Mouse (Mus musculus) limb, embryonic 10.5 days (tissue): ENCODE data around the gene Ube2v1. TPM values are rescaled to one million over a fixed set of nuclear protein-coding genes. Genes with fewer than 3 reads are reported as not detected.
"Not testable (repeated sequence)": the region's sequence is repeated elsewhere in the genome, so short reads cannot be mapped to it uniquely, and the experiment has no call there.

Experiments used
- DNase-seq: peaks from one replicate; pipeline ENCODE4 v3.0.0-alpha.2; 2017; ENCODE audit warnings: low spot score
- H3K27ac ChIP-seq: fragments of 300-500 bp; sonication (generic); 2 replicates; pipeline ENCODE4 v1.5.1; 2016; ENCODE audit warnings: mild to moderate bottlenecking
- H3K27me3 ChIP-seq: fragments of 300-500 bp; sonication (generic); 2 replicates; pipeline ENCODE4 v1.6.1; 2016; ENCODE audit warnings: low read depth, mild to moderate bottlenecking; ENCODE audit not compliant: poor library complexity, severe bottlenecking
- H3K36me3 ChIP-seq: fragments of 300-500 bp; sonication (generic); 2 replicates; pipeline ENCODE4 v1.6.1; 2016; ENCODE audit warnings: mild to moderate bottlenecking, moderate library complexity
- H3K4me1 ChIP-seq: fragments of 300-500 bp; sonication (generic); 2 replicates; pipeline ENCODE4 v1.6.1; 2016
- H3K4me3 ChIP-seq: fragments of 300-500 bp; sonication (generic); 2 replicates; pipeline ENCODE4 v1.5.1; 2016; ENCODE audit warnings: mild to moderate bottlenecking, moderate library complexity
- H3K9me3 ChIP-seq: fragments of 300-500 bp; sonication (generic); replicated peaks from 2 replicates; pipeline ENCODE4 v1.6.1; 2016; ENCODE audit warnings: mild to moderate bottlenecking
- WGBS: fragments of 180-500 bp; shearing (Covaris S2); methylation state at CpG from one replicate; pipeline ENCODE4 v1.1.7; 2016; 5-methylcytosine and 5-hydroxymethylcytosine counted together
- polyA plus RNA-seq: library from polyadenylated mRNA; unstranded; fragments of >200 nt; fragmentation: Nextera tagmentation; extraction: Ambion mirVana; gene quantifications from 2 replicates; pipeline ENCODE4 v1.2.1, GENCODE M21; 2016

Gene Ube2v1
- polyA plus RNA-seq, 1 experiment from 2014 or later: 375 TPM

DNA sequence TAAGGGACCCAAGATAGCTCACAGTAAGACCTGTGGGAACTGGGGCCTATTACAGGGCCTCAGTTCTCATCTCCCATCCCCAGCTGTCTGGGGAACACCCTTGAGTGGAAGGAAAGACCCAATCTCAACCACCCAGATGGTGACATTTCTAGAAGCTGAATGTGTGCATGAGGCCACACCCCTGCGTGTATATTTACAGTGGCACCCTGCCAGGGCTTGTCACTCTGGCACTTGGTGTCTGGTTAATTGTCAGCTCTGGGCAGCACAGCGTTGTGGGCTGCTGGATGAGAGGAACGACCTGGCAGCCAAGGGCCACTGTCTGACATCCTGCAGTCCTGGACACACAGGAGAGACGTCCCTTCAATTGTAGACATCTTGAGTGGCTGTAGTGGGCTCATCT is 3.0 kb downstream of the Ube2v1 start:
- DNase-seq: no peak
- H3K9me3 ChIP-seq: no peaks in the 10 kb centered on the region
- peaks cover 40% of the 10 kb centered on the region for H3K36me3 ChIP-seq
- 90% methylated on average over 4 of the region's 4 CpGs for WGBS
- no peak overlapping the region for H3K27ac ChIP-seq
- no peaks in the 10 kb centered on the region for H3K27me3 ChIP-seq
- no peak overlapping the region for H3K4me3 ChIP-seq
- H3K4me1 ChIP-seq: peaks cover 47% of the 10 kb centered on the region

DNA sequence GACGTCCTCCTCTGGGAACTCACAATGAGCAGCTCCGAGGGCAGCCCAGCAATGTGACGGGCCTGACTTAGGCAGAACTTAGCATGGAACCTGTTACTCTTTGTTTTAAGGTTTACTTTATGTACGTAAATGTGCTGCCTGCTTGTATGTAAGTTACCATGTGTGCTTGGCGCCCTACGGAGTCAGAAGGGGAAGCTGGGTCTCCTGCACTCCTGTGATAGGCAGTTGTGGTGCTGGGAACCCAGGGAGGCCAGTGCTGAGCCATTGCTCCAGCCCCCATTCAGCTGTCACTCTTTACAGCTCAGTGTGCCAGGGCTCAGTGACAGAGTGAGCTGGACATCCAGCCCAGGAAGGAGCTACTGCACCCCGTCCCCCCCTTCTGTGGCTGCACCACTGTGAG is 4.9 kb downstream of the Ube2v1 start:
- peaks cover 38% of the 10 kb centered on the region for H3K4me1 ChIP-seq
- H3K36me3 ChIP-seq: peaks cover 52% of the 10 kb centered on the region
- H3K27me3 ChIP-seq: no peaks in the 10 kb centered on the region
- H3K4me3 ChIP-seq: no peak overlapping the region
- no peak overlapping the region for H3K27ac ChIP-seq
- H3K9me3 ChIP-seq: no peaks in the 10 kb centered on the region
- DNase-seq: no peak
- 89% methylated on average over 7 of the region's 7 CpGs for WGBS

DNA sequence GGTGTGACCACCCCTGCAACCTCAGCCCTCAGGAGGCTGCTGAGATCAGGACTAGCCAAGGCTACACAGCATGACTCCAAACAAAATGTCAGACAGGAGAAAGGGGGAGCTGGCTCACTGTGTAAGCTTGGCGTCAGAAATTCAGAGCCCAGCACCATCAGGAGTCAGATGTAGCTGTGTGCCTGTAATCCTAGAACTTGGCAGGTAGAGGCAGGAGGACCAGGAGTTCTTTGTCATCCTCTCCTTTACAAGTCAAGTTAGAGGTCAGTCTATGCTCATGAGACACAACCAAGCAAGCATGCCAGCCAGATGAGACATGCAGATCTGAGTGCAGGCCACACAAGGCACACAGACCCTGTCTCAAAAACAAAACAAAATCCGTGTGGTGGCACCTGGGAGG is 6.2 kb downstream of the Ube2v1 start:
- peaks cover 63% of the 10 kb centered on the region for H3K36me3 ChIP-seq
- no peaks in the 10 kb centered on the region for H3K27me3 ChIP-seq
- DNase-seq: no peak
- no peak overlapping the region for H3K27ac ChIP-seq
- WGBS: 49% methylated on average over 2 of the region's 2 CpGs
- H3K4me3 ChIP-seq: no peak overlapping the region
- H3K9me3 ChIP-seq: no peaks in the 10 kb centered on the region
- H3K4me1 ChIP-seq: peaks cover 39% of the 10 kb centered on the region

DNA sequence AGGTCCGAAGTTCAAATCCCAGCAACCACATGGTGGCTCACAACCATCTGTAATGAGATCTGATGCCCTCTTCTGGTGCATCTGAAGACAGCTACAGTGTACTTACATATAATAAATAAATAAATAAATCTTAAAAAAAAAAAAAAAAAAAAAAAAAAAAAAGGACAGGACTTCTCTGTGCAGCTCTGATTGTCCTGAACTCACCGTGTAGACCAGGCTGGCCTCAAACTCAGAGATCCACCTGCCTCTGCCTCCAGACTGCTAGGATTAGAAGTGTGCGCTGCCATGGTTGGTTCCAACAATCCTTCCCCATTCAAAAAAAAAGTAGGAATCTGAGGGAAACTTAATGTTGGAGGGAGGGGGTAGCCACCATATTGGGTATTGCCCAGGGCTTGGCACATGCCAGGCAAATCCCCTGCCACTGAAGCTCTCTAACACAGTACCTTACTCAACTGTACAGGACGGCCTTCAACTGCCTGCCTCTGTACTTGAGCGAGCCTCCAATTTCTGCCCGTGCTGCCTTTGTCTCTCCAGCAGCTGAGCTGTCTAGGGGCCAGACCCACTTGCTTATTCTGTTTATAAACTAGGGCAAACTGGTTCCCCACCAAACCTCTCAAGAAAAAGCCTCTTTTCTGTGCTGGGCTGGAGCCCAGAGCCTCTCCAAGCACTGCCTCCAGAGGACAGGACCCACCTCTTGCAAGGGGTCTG is 7.4 kb downstream of the Ube2v1 start:
- no peak for DNase-seq
- peaks cover 28% of the 10 kb centered on the region for H3K4me1 ChIP-seq
- peaks cover 60% of the 10 kb centered on the region for H3K36me3 ChIP-seq
- no peaks in the 10 kb centered on the region for H3K27me3 ChIP-seq
- WGBS: 93% methylated on average over 6 of the region's 6 CpGs
- no peak overlapping the region for H3K27ac ChIP-seq
- H3K4me3 ChIP-seq: no peak overlapping the region
- H3K9me3 ChIP-seq: no peaks in the 10 kb centered on the region

DNA sequence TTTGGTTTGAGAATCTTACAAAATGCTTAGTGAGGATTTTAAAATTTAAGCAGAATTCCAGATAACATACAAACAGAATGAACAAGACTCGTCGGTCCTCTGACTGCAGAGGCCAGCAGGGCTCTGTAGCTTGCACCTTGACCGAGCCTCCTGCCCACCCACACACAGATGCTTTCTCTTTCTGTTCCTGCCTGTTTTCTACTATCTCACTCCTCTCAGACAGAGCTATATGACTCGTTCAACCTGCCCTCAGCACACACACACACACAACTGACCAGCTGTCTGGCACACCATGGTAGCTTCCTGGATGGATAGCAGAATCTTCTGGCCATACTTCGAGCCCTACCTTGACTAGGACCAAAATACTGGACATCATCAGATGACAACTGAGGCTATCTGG is 8.9 kb downstream of the Ube2v1 start:
- H3K9me3 ChIP-seq: no peaks in the 10 kb centered on the region
- WGBS: 88% methylated on average over 5 of the region's 5 CpGs
- H3K27ac ChIP-seq: no peak overlapping the region
- no peak for DNase-seq
- peaks cover 57% of the 10 kb centered on the region for H3K36me3 ChIP-seq
- peaks cover 20% of the 10 kb centered on the region for H3K4me1 ChIP-seq
- H3K27me3 ChIP-seq: no peaks in the 10 kb centered on the region
- no peak overlapping the region for H3K4me3 ChIP-seq

DNA sequence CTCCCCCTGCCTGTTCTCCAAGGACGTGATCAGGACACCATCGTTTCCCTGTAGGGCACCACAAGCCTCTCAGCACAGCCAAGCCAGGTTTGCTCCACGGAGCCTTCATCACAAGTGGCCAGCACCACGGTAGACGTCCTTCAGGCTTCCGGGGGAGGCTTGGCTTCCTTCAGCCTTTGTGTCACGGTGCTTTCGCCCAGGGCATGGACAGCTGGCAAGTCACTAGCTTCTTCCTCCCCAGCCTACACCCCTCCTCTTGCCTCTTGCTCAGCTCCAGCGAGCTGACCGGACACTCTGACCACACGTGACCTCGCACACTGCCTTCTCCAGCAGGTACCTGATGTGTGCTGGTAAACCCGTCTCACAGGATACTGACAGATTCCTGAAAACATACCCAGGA is 9.5 kb downstream of the Ube2v1 start:
- H3K27me3 ChIP-seq: no peaks in the 10 kb centered on the region
- no peaks in the 10 kb centered on the region for H3K9me3 ChIP-seq
- H3K36me3 ChIP-seq: peaks cover 57% of the 10 kb centered on the region
- DNase-seq: no peak
- peaks cover 17% of the 10 kb centered on the region for H3K4me1 ChIP-seq
- WGBS: 89% methylated on average over 13 of the region's 13 CpGs
- H3K27ac ChIP-seq: no peak overlapping the region
- H3K4me3 ChIP-seq: no peak overlapping the region

DNA sequence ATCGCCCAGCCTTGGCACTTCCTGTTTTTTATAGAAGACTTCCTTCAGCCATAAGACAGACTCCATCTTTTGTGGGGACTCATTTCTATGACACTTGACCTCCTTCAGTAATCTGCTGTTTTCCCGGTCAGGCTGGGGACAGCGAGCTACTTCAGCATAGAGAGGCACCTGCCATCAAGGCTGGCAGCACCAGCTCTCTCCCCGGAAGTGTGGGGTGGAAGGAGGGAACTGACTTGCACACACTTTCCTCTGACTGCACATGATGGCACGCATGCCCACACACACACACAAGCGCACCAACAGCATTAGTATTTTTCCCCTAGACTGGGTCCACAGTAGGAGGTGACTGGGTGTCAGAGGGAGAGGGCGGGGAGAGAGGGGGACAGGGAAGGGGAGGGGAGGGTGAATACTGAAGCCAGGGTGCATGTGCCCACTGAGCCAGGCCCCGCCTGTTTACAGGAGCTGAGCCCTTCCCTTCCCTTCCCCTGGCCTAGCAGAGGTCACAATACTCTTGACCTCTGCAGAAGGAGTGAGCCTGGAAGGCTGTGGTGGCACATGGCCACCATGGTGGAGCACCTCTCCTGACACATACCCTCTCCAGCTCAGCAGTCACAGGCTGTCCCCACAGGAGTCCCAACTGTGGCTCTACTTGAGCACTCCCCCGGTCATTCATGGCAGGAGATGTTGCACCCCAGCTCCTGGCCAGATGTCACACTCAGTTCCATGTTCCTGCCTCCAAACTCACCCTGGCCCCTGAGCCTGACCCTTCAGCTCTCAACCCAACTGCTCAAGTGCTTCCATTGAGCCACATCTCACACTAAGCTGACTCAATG is 10.4 kb downstream of the Ube2v1 start:
- peaks cover 58% of the 10 kb centered on the region for H3K36me3 ChIP-seq
- DNase-seq: no peak
- no peaks in the 10 kb centered on the region for H3K27me3 ChIP-seq
- no peaks in the 10 kb centered on the region for H3K9me3 ChIP-seq
- H3K4me1 ChIP-seq: peaks cover 14% of the 10 kb centered on the region
- H3K4me3 ChIP-seq: no peak overlapping the region
- 84% methylated on average over 9 of the region's 9 CpGs for WGBS
- no peak overlapping the region for H3K27ac ChIP-seq

DNA sequence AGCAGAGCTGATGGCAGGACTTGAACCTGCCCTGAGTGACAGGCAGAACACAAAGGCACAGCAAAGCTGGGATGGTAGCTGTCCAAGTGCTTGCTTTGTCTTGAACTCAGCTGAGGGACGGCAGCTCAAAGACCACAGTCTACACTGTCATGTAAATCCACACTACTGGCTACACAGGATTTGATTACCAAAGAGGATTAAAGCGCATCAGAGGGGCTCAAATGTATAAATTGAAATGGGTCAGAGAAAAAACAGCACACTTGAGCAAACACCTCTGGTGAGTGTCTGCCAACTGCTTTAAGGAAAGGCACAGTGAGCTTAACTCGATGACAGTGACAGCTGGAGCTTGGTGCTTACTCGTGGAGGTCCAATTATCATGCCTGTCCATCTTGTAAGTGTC is 14.4 kb downstream of the Ube2v1 start:
- Histone ChIP-seq H3K9me3 (no peaks in the 10 kb centered on the region), H3K4me1 (peaks cover 13% of the 10 kb centered on the region), H3K4me3 (no peak overlapping the region), H3K27ac (no peak overlapping the region), H3K27me3 (no peaks in the 10 kb centered on the region), H3K36me3 (peaks cover 84% of the 10 kb centered on the region)
- WGBS: 81% methylated on average over 4 of the region's 4 CpGs
- no peak for DNase-seq

DNA sequence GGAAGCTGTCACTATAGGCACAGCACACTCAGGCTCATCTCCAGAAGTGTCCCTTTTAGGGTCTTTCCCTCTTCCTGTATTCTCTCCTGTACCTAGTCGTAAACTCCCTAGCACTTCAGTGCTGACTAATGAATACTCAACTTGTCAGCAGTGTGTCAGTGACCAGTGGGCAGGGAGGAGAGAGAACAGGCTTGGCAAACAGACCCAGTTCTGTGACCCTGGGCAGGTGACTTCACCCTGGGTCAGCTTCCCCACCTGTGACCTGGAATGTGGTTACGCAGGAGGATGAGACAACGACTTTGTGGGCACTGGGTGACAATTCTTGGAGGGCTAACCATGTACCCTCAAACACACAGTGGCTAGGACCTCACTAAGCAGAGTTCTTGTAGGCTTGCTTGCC is 14.9 kb downstream of the Ube2v1 start:
- Histone ChIP-seq H3K9me3 (no peaks in the 10 kb centered on the region), H3K36me3 (peaks cover 84% of the 10 kb centered on the region), H3K27ac (no peak overlapping the region), H3K27me3 (no peaks in the 10 kb centered on the region), H3K4me3 (no peak overlapping the region), H3K4me1 (peaks cover 8% of the 10 kb centered on the region)
- 94% methylated on average over 3 of the region's 3 CpGs for WGBS
- DNase-seq: no peak

DNA sequence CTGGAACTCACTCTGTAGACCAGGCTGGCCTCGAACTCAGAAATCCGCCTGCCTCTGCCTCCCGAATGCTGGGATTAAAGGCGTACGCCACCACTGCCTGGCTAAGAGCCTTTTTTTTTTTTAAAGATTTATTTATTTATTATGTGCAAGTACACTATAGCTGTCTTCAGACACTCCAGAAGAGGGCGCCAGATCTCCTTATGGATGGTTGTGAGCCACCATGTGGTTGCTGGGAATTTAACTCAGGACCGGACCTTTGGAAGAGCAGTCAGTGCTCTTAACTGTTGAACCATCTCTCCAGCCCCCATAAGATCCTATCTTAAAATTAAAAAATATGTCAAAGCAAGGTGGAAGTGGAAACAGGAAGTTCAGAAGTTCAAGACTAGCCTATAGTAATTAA is 18.6 kb downstream of the Ube2v1 start:
- not testable (repeated sequence) for H3K4me1 ChIP-seq, H3K9me3 ChIP-seq, H3K27me3 ChIP-seq, H3K27ac ChIP-seq, H3K4me3 ChIP-seq, DNase-seq
- H3K36me3 ChIP-seq: peaks cover 94% of the 10 kb centered on the region
- WGBS: 92% methylated on average over 7 of the region's 7 CpGs

DNA sequence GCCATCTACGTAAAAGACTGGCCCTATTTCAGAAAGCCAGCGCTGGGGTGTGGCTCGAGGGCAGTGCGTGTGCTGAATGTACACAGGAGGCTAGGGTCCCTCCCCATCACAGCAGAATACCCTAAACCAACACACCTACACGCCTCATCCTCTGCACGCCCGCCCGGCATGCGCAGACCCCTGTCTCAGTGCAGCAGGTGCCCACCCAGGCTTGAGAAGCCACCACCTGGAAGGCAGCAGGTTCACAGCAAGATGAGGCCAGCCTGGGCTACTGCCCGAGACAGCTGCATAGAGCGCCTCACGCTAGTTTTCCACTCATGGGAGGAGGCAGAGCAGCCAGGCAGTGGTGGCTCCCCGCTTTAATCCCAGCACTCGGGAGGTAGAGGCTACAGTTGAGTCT is 19.8 kb downstream of the Ube2v1 start:
- Histone ChIP-seq H3K9me3 (no peaks in the 10 kb centered on the region), H3K36me3 (peaks cover 88% of the 10 kb centered on the region)
- WGBS: 93% methylated on average over 14 of the region's 14 CpGs

DNA sequence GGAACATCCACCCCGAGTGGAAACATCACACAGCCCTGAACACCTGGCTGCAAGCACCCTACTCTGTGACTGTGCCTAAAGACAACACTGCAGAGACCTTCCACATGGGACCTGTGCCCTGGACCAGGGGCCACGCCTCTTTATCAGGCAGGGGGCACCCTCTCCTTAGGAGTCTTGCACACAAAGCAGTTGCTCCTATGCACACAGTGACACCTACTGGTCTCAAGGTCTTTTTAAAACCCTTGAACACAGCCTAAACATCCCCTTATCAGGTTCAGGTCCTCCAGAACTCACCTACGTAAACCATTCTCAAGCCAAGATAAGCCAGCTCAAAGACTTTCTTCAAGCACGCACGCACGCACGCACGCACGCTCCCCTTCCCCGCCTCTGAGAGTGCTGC is 20.6 kb downstream of the Ube2v1 start:
- H3K27ac ChIP-seq: no peak overlapping the region
- H3K9me3 ChIP-seq: no peaks in the 10 kb centered on the region
- 0 out of 2 replicates have a peak, but pooled peaks cover 4% of the 10 kb centered on the region for H3K4me1 ChIP-seq
- 92% methylated on average over 10 of the region's 10 CpGs for WGBS
- H3K4me3 ChIP-seq: no peak overlapping the region
- DNase-seq: no peak
- peaks cover 88% of the 10 kb centered on the region for H3K36me3 ChIP-seq
- H3K27me3 ChIP-seq: no peaks in the 10 kb centered on the region

More for the DNA sequence above, 19.8 kb downstream of the Ube2v1 start:
- no peak overlapping the region for H3K4me3 ChIP-seq
- no peak for DNase-seq
- H3K27ac ChIP-seq: no peak overlapping the region
- no peaks in the 10 kb centered on the region for H3K27me3 ChIP-seq
- H3K4me1 ChIP-seq: no peaks in the 10 kb centered on the region

DNA sequence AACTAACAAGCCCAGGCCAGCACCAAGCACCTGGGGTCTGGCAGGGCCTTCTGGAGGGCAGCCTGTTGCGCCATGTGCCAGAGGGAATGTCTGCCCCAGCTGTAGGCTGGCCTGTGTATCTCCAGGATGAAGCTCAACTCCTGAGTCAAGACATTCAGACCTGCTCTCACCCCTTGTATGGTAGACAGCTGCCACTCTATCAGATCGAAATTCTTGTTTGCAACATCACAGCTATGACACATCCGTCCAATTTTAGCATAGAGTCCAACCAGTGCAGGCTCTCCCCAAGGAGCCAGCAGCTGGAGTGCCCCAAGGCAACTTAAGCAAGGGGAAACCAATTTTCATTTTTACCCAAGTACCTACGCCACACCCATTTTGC is 25.2 kb downstream of the Ube2v1 start:
- Histone ChIP-seq H3K4me3 (no peak overlapping the region), H3K4me1 (peaks cover 43% of the 10 kb centered on the region), H3K27ac (no peak overlapping the region), H3K9me3 (no peaks in the 10 kb centered on the region), H3K36me3 (peaks cover 45% of the 10 kb centered on the region), H3K27me3 (no peaks in the 10 kb centered on the region)
- whole genome bisulfite sequencing: 87% methylated on average over 4 of the region's 4 CpGs
- DNase-seq: no peak
